Mouse (Mus musculus) ES-E14 (cell line): ENCODE measurements around the gene Rsbn1l. TPM values are rescaled to one million over a fixed set of nuclear protein-coding genes. Genes with fewer than 3 reads are reported as not detected.

ENCODE experiments used
- DNase-seq: peaks from one replicate; pipeline ENCODE4 v3.0.0-alpha.2; 2013; ENCODE audit warnings: low read depth, low spot score
- H3K27ac ChIP-seq: 2 replicates; pipeline ENCODE4 v1.5.1; 2012; ENCODE audit warnings: low read depth, mild to moderate bottlenecking, low read length, moderate library complexity, mixed read lengths; ENCODE audit not compliant: poor library complexity, insufficient read depth, severe bottlenecking
- H3K36me3 ChIP-seq: 2 replicates; pipeline ENCODE4 v1.6.1; 2012; ENCODE audit warnings: mild to moderate bottlenecking, low read length, moderate library complexity, mixed read lengths; ENCODE audit not compliant: control insufficient read depth, poor library complexity, insufficient read depth, severe bottlenecking
- H3K4me1 ChIP-seq, 2 experiments: fragments of 150-350 bp in 1 of 2; sonication (generic) in 1 of 2; 2 replicates each; pipeline ENCODE4 v1.6.1; 2012; ENCODE audit warnings: low read length in 2 of 2, mild to moderate bottlenecking in 1 of 2, mixed read lengths in 1 of 2; ENCODE audit not compliant: control insufficient read depth in 2 of 2, insufficient read depth in 2 of 2, poor library complexity in 1 of 2
- H3K4me3 ChIP-seq, 2 experiments: fragments of 150-350 bp in 1 of 2; sonication (generic) in 1 of 2; 2 replicates each; pipeline ENCODE4 v1.5.1; 2012; ENCODE audit warnings: low read length in 2 of 2, low read depth in 1 of 2, mild to moderate bottlenecking in 1 of 2, mixed read lengths in 1 of 2; ENCODE audit not compliant: insufficient read depth in 1 of 2, poor library complexity in 1 of 2, severe bottlenecking in 1 of 2
- H3K9ac ChIP-seq: 2 replicates; pipeline ENCODE4 v1.6.1; 2012; ENCODE audit warnings: low read depth, mild to moderate bottlenecking, low read length, mixed read lengths; ENCODE audit not compliant: poor library complexity, insufficient read depth, severe bottlenecking
- H3K9me3 ChIP-seq: fragments of 150-350 bp; sonication (generic); 2 replicates; pipeline ENCODE4 v1.6.1; 2012; ENCODE audit warnings: low read depth, mild to moderate bottlenecking, low read length; ENCODE audit not compliant: control insufficient read depth, insufficient read depth
- CHD2 ChIP-seq: IDR thresholded peaks from 2 replicates; pipeline ENCODE4 v1.6.1; 2014; ENCODE audit warnings: mild to moderate bottlenecking, low read depth, low read length, inconsistent platforms
- HCFC1 ChIP-seq: IDR thresholded peaks from 2 replicates; pipeline ENCODE4 v1.6.1; 2012; ENCODE audit warnings: low read length, inconsistent platforms, borderline replicate concordance; ENCODE audit not compliant: insufficient read depth
- MAFK ChIP-seq: IDR thresholded peaks from 2 replicates; pipeline ENCODE4 v1.6.1; 2014; ENCODE audit warnings: mild to moderate bottlenecking, low read depth, low read length, inconsistent platforms; ENCODE audit not compliant: insufficient read depth
- ZC3H11A ChIP-seq: IDR thresholded peaks from 2 replicates; pipeline ENCODE4 v1.6.1; 2012; ENCODE audit warnings: low read depth, mild to moderate bottlenecking, inconsistent platforms, low read length, borderline replicate concordance
- ZNF384 ChIP-seq: IDR thresholded peaks from 2 replicates; pipeline ENCODE4 v1.6.1; 2012; ENCODE audit warnings: low read depth, low read length, inconsistent platforms
- in situ Hi-C, 2 experiments: fragments of 600-800 bp; cut with MboI; formaldehyde crosslinking; loops; one replicate each; pipeline ENCODE4 v1.15.1; 2025; ENCODE audit warnings: low sequenced_read_pairs in 2 of 2, inconsistent platforms in 1 of 2; ENCODE audit not compliant: unreplicated experiment in 2 of 2
- total RNA-seq: library from RNA; depleted of rRNA; stranded (reverse); fragments of 300-350 nt; gene quantifications from 2 replicates; pipeline ENCODE4 v1.2.3, GENCODE M21; 2012

The Rsbn1l gene
- total RNA-seq, 1 experiment = 8.6 TPM

DNA sequence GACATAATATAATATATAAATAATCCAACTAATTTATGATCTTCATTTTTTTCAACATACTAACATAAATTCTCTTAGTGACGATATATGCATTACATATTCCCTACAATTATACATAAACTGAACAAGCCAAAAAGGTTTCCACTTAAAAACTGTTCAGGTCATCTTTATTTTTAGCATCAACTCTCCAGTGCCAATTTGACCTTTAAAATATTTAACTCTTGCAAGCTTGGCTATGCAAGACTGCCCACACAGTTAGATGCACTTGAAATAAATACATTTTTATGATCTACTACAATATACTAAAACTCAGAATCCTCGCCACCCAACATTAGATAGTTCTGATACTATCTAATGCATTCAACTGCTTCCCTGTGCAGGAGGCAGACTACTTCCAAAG is 75.8 kb downstream of the Rsbn1l start:
- Histone ChIP-seq H3K9ac (no peak overlapping the region; the same call in 1 of the 2 replicates), H3K4me3 (peak overlapping the region; percentile 36 to 90; a peak in 3 of 4 replicates), H3K36me3 (no peaks in the 10 kb centered on the region), H3K9me3 (no peaks in the 10 kb centered on the region), H3K4me1 (peaks cover 2 to 7% of the 10 kb centered on the region in 2 experiments; a peak in 2 of 4 replicates), H3K27ac (no peak overlapping the region)
- in situ Hi-C loops = no loop called here
- no peak for TF ChIP-seq HCFC1
- TF ChIP-seq MAFK = no peak
- TF ChIP-seq ZNF384 = no peak
- TF ChIP-seq ZC3H11A = no peak
- TF ChIP-seq CHD2 = no peak
- no peak for DNase-seq

DNA sequence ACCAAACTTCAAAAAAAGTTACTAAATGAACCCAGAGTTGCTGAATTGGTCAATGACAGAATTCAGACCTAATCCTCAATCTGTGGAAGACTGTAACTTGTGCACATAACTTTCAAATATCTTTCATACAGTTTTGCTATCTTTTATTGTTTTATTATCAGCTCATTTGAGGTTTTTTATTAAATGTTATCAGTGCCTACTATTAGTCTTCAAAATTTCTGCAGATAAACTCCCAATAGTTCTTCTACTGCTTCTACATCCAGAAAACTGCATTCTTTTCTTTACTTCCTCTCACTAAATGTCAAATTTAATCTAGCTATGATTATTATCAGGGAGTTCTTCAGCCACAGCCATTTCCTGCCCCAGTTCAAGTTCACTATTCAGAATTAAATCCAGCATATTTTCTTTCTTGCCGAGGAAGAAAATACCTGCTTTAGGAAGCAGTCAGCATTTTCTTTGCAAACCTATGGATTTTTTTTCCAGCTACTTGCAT is 79.2 kb downstream of the Rsbn1l start:
- in situ Hi-C loops = no loop called here

DNA sequence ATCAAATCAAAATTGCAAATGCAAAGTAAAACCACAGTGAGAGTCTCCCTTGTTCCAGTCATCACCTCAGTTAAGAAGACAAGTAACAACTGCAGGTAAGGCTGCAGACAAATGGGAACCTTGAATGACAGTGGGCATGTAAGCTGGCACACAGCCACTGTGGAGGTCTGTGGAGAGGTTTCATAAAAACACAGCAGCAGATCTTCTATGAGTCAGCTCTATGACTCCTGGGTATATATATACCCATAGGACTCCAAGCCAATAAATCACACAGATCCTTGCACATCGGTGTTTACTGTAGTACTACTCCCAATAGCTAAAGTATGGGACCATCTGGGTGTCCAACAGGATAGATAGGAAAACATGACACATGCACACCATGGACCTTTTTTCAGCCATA is 83.1 kb downstream of the Rsbn1l start:
- in situ Hi-C loops = no loop called here
- H3K4me1 ChIP-seq = peaks cover 0 to 2% of the 10 kb centered on the region in 2 experiments; a peak in 1 of 4 replicates
- H3K9ac ChIP-seq = no peak overlapping the region
- no peaks in the 10 kb centered on the region for H3K9me3 ChIP-seq
- H3K36me3 ChIP-seq = no peaks in the 10 kb centered on the region
- DNase-seq = no peak
- H3K27ac ChIP-seq = no peak overlapping the region
- no peak for TF ChIP-seq ZC3H11A
- no peak for TF ChIP-seq CHD2
- no peak for TF ChIP-seq MAFK
- TF ChIP-seq ZNF384 = no peak
- TF ChIP-seq HCFC1 = no peak
- H3K4me3 ChIP-seq = no peak overlapping the region

More for the DNA sequence above, 79.2 kb downstream of the Rsbn1l start:
- H3K9me3 ChIP-seq = no peaks in the 10 kb centered on the region
- DNase-seq = no peak
- H3K27ac ChIP-seq = no peak overlapping the region
- peaks cover 0 to 2% of the 10 kb centered on the region in 2 experiments; a peak in 1 of 4 replicates for H3K4me1 ChIP-seq
- no peak overlapping the region for H3K9ac ChIP-seq
- no peak overlapping the region for H3K4me3 ChIP-seq
- H3K36me3 ChIP-seq = no peaks in the 10 kb centered on the region
- TF ChIP-seq CHD2 (no peak), ZNF384 (no peak), ZC3H11A (no peak)

DNA sequence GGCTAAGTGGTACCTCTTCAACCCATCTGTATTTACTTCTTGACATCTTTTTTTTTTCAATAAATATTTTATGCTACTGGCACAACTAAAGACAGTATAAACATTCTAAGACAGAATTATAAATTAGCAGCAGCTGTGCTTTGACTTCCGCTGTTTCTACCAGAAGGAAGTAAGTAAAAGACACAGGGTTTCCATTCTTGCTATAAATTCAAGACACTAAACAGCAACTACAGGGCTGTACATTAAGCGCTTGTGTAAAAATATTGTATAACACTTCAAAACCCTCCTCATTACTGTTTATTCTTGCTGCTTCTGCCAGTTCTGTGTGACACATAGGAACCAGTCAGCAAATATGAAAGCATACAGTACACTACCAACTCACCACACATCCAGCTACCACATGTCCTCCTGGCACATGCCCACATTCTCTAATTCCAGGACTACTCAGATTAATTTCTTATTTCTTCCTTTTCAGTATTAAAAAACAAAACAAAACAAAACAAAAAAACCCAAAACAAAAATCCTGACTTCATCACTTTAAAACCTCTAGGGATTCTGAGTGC is 90.9 kb downstream of the Rsbn1l start:
- DNase-seq = no peak
- Histone ChIP-seq H3K4me3 (no peak overlapping the region), H3K27ac (no peak overlapping the region), H3K36me3 (no peaks in the 10 kb centered on the region), H3K4me1 (peaks cover 2 to 4% of the 10 kb centered on the region in 2 experiments; a peak in 1 of 4 replicates), H3K9ac (no peak overlapping the region), H3K9me3 (no peaks in the 10 kb centered on the region)
- TF ChIP-seq ZNF384 (no peak), CHD2 (no peak), HCFC1 (no peak), ZC3H11A (no peak), MAFK (no peak)
- in situ Hi-C loops = no loop called here
